Mouse (Mus musculus) MEL (cell line): ENCODE measurements around the gene Lrrc7.

Experiments
- E2F4 ChIP-seq: IDR thresholded peaks from 2 replicates; pipeline ENCODE4 v1.6.1; 2011; ENCODE audit warnings: low read depth, low read length, improper control_type of control experiment, borderline replicate concordance
- MAX ChIP-seq: IDR thresholded peaks from 2 replicates; pipeline ENCODE4 v1.6.1; 2011; ENCODE audit warnings: low read length, improper control_type of control experiment
- MAZ ChIP-seq: IDR thresholded peaks from 2 replicates; pipeline ENCODE4 v1.6.1; 2012; ENCODE audit warnings: low read depth, mild to moderate bottlenecking, inconsistent platforms, low read length, improper control_type of control experiment
- RCOR1 ChIP-seq: IDR thresholded peaks from 2 replicates; pipeline ENCODE4 v1.6.1; 2012; ENCODE audit warnings: low read depth, mild to moderate bottlenecking, inconsistent platforms, low read length, improper control_type of control experiment

GRCm38 (mm10) chr3:158165004-158165403, 397.0 kb downstream of the Lrrc7 start:
- TF ChIP-seq RCOR1, result no peak
- TF ChIP-seq MAZ, result no peak
- TF ChIP-seq E2F4, result no peak
- no peak for TF ChIP-seq MAX
